Mouse (Mus musculus) olfactory bulb, adult 2 months (tissue): ENCODE results near the gene Emx1.
"Not testable (repeated sequence)": the region's sequence is repeated elsewhere in the genome, so short reads cannot be mapped to it uniquely, and the experiment has no call there.

Experiments
- CTCF ChIP-seq: fragments of 200-500 bp; IDR thresholded peaks from 2 replicates; pipeline ENCODE4 v1.5.1; 2012; ENCODE audit warnings: low read depth, mild to moderate bottlenecking, low read length, moderate library complexity; ENCODE audit not compliant: insufficient read depth
- POLR2A ChIP-seq: fragments of 200-500 bp; IDR thresholded peaks from 2 replicates; pipeline ENCODE4 v1.6.1; 2012; ENCODE audit warnings: mild to moderate bottlenecking, low read depth, low read length, moderate library complexity; ENCODE audit not compliant: insufficient read depth

GRCm38 (mm10) chr6:85141013-85141412 lies 46.2 kb upstream of the Emx1 start:
- not testable (repeated sequence) for TF ChIP-seq CTCF, POLR2A
